Mouse (Mus musculus) CH12.LX (cell line): ENCODE data around the gene Trappc4. TPM values are rescaled to one million over a fixed set of nuclear protein-coding genes. Genes with fewer than 3 reads are reported as not detected.
"Not testable (repeated sequence)": the region's sequence is repeated elsewhere in the genome, so short reads cannot be mapped to it uniquely, and the experiment has no call there.

Source experiments
- DNase-seq: peaks from one replicate; pipeline ENCODE4 v3.0.0-alpha.2; 2013; ENCODE audit errors: extremely low read depth
- H3K27ac ChIP-seq: 2 replicates; pipeline ENCODE4 v1.5.1; 2012; ENCODE audit warnings: low read depth, mild to moderate bottlenecking, control low read depth, moderate library complexity; ENCODE audit not compliant: insufficient read depth
- H3K27me3 ChIP-seq: replicated peaks from 2 replicates; pipeline ENCODE3; 2012; ENCODE audit warnings: inconsistent platforms
- H3K36me3 ChIP-seq, 2 experiments: replicated peaks in 1 of 2; 2 replicates each; pipeline versions ENCODE3 to v1.6.1; 2012; ENCODE audit warnings: inconsistent platforms in 1 of 2, low read length in 1 of 2, mild to moderate bottlenecking in 1 of 2, mixed read lengths in 1 of 2, moderate library complexity in 1 of 2; ENCODE audit not compliant: control insufficient read depth in 1 of 2, insufficient read depth in 1 of 2
- H3K4me1 ChIP-seq, 2 experiments: 2 replicates each; pipeline ENCODE4 v1.6.1; 2012; ENCODE audit warnings: inconsistent platforms in 1 of 2, moderate library complexity in 1 of 2; ENCODE audit not compliant: insufficient read depth in 2 of 2, control insufficient read depth in 1 of 2
- H3K4me2 ChIP-seq: 2 replicates; pipeline ENCODE4 v1.6.1; 2012; ENCODE audit warnings: low read depth, mild to moderate bottlenecking, control low read depth; ENCODE audit not compliant: poor library complexity, insufficient read depth, severe bottlenecking
- H3K4me3 ChIP-seq, 3 experiments: fragments of 150-350 bp in 1 of 3; sonication (generic) in 1 of 3; replicated peaks in 1 of 3; 2 replicates each; pipeline versions ENCODE3 to v1.5.1; 2011 to 2012; ENCODE audit warnings: low read depth in 2 of 3, low read length in 2 of 3, mild to moderate bottlenecking in 2 of 3, moderate library complexity in 2 of 3, control low read depth in 1 of 3, improper control_type of control experiment in 1 of 3, inconsistent platforms in 1 of 3, mixed read lengths in 1 of 3; ENCODE audit not compliant: poor library complexity in 1 of 3
- H3K79me2 ChIP-seq: replicated peaks from 2 replicates; pipeline ENCODE4 v1.6.1; 2012; ENCODE audit warnings: mild to moderate bottlenecking, moderate library complexity; ENCODE audit not compliant: control insufficient read depth, poor library complexity, insufficient read depth, severe bottlenecking; ENCODE audit errors: extremely low read depth
- H3K9ac ChIP-seq: 2 replicates; pipeline ENCODE4 v1.6.1; 2012; ENCODE audit warnings: low read depth, mild to moderate bottlenecking, control low read depth, moderate library complexity; ENCODE audit not compliant: insufficient read depth
- H3K9me3 ChIP-seq: replicated peaks from 2 replicates; pipeline ENCODE3; 2012; ENCODE audit warnings: low read length, inconsistent platforms, mixed read lengths
- CHD1 ChIP-seq: IDR thresholded peaks from 2 replicates; pipeline ENCODE4 v1.6.1; 2012; ENCODE audit warnings: low read depth, low read length, improper control_type of control experiment, inconsistent platforms
- ELF1 ChIP-seq: IDR thresholded peaks from 2 replicates; pipeline ENCODE4 v1.6.1; 2014; ENCODE audit warnings: low read depth, mild to moderate bottlenecking, inconsistent platforms, low read length, improper control_type of control experiment
- HCFC1 ChIP-seq: IDR thresholded peaks from 2 replicates; pipeline ENCODE4 v1.6.1; 2012; ENCODE audit warnings: low read depth, mild to moderate bottlenecking, inconsistent platforms, low read length, improper control_type of control experiment
- JUN ChIP-seq: IDR thresholded peaks from 2 replicates; pipeline ENCODE4 v1.6.1; 2011; ENCODE audit warnings: low read depth, mild to moderate bottlenecking, low read length, improper control_type of control experiment, moderate library complexity; ENCODE audit not compliant: insufficient read depth
- KAT2A ChIP-seq: IDR thresholded peaks from 2 replicates; pipeline ENCODE4 v1.6.1; 2012; ENCODE audit warnings: low read length, improper control_type of control experiment, inconsistent platforms; ENCODE audit not compliant: insufficient replicate concordance
- MAX ChIP-seq: IDR thresholded peaks from 2 replicates; pipeline ENCODE4 v1.6.1; 2011; ENCODE audit warnings: low read length, improper control_type of control experiment
- MXI1 ChIP-seq: IDR thresholded peaks from 2 replicates; pipeline ENCODE4 v1.6.1; 2011; ENCODE audit warnings: mild to moderate bottlenecking, low read depth, low read length, improper control_type of control experiment
- MYC ChIP-seq: IDR thresholded peaks from 2 replicates; pipeline ENCODE4 v1.6.1; 2011; ENCODE audit warnings: low read depth, mild to moderate bottlenecking, improper control_type of control experiment, low read length
- NELFE ChIP-seq: IDR thresholded peaks from 2 replicates; pipeline ENCODE4 v1.6.1; 2011; ENCODE audit warnings: low read depth, low read length, improper control_type of control experiment
- POLR2AphosphoS2 ChIP-seq: IDR thresholded peaks from 2 replicates; pipeline ENCODE4 v1.6.1; 2011; ENCODE audit warnings: low read depth, low read length, improper control_type of control experiment
- RCOR1 ChIP-seq: conservative IDR thresholded peaks from 2 replicates; pipeline ENCODE4 v1.6.1; 2012; ENCODE audit warnings: low read depth, mild to moderate bottlenecking, inconsistent platforms, low read length, improper control_type of control experiment
- SIN3A ChIP-seq: IDR thresholded peaks from 2 replicates; pipeline ENCODE4 v1.6.1; 2012; ENCODE audit warnings: low read length, improper control_type of control experiment, inconsistent platforms
- TBP ChIP-seq: conservative IDR thresholded peaks from 2 replicates; pipeline ENCODE4 v1.6.1; 2011; ENCODE audit warnings: low read depth, low read length, improper control_type of control experiment
- UBTF ChIP-seq: IDR thresholded peaks from 2 replicates; pipeline ENCODE4 v1.6.1; 2012; ENCODE audit warnings: low read depth, mild to moderate bottlenecking, inconsistent platforms, low read length, improper control_type of control experiment, moderate library complexity
- ZMIZ1 ChIP-seq: IDR thresholded peaks from 2 replicates; pipeline ENCODE4 v1.6.1; 2012; ENCODE audit warnings: low read depth, mild to moderate bottlenecking, inconsistent platforms, low read length, improper control_type of control experiment
- dilution Hi-C: fragments of 300-500 bp; cut with MboI; formaldehyde crosslinking; loops from 2 replicates; pipeline ENCODE4 v1.14.3; 2020; ENCODE audit warnings: low sequenced_read_pairs; ENCODE audit not compliant: extremely low pct_unique_long_range_greater_than_20kb, extremely low pct_ligation_motif_present
- in situ Hi-C: fragments of 300-500 bp; cut with MboI; formaldehyde crosslinking; loops from 3 replicates; pipeline ENCODE4 v1.14.3; 2019; ENCODE audit warnings: low sequenced_read_pairs, low pct_ligation_motif_present, low pct_unique_long_range_greater_than_20kb, mixed read lengths
- polyA plus RNA-seq: library from polyadenylated mRNA; unstranded; fragments of >175 nt; gene quantifications from 2 replicates; pipeline ENCODE4 v1.2.1, GENCODE M21; 2012; ENCODE audit warnings: low read depth; ENCODE audit not compliant: insufficient read length
- total RNA-seq, 2 experiments: library from RNA; depleted of rRNA; stranded (reverse); fragments of 300-350 nt in 1 of 2; fragments of >200 nt in 1 of 2; gene quantifications; 2 replicates each; pipeline ENCODE4 v1.2.3; 2012 to 2014

Trappc4 gene
- total and polyA plus RNA-seq, 3 experiments: 69.2 to 125 (median 81.3) TPM

DNA sequence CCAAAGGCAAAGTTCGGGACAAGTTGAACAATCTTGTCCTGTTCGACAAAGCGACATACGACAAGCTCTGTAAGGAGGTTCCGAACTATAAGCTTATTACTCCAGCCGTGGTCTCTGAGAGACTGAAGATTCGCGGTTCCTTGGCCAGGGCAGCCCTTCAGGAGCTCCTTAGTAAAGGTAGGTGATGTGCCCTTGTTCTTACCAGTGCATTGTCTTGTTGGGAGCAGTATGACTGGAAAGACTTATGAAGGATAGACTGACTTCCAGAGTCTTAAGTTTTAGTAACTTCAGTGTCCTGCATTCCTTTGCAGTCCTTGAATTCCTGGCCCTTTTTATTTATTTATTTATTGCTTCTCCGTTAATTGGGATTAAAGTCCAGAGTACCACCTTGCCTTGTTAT lies 1.3 kb upstream of the Trappc4 start:
- H3K27me3 ChIP-seq, dilution Hi-C loops, in situ Hi-C loops, H3K27ac ChIP-seq, DNase-seq, H3K9me3 ChIP-seq: not testable (repeated sequence)
- H3K4me3 ChIP-seq: peak overlapping the region; percentile 91 to 95 (median 95)
- H3K4me2 ChIP-seq: peak overlapping the region; percentile 77
- peaks cover 39% of the 10 kb centered on the region for H3K79me2 ChIP-seq
- peaks cover 11 to 53% of the 10 kb centered on the region in 2 experiments for H3K4me1 ChIP-seq
- TF ChIP-seq MYC: 0 out of 2 replicates have a peak, but pooled peaks have one; percentile 30
- peak; percentile 67; the same call in 1 of the 2 replicates for TF ChIP-seq CHD1
- 0 out of 2 replicates have a peak, but pooled peaks have one; percentile 40 for TF ChIP-seq MXI1
- 0 out of 2 replicates have a peak, but pooled peaks have one; percentile 46 for TF ChIP-seq ZMIZ1
- peak; percentile 76 for TF ChIP-seq POLR2AphosphoS2
- H3K36me3 ChIP-seq: peaks cover 56 to 71% of the 10 kb centered on the region in 2 experiments
- H3K9ac ChIP-seq: peak overlapping the region; percentile 95

DNA sequence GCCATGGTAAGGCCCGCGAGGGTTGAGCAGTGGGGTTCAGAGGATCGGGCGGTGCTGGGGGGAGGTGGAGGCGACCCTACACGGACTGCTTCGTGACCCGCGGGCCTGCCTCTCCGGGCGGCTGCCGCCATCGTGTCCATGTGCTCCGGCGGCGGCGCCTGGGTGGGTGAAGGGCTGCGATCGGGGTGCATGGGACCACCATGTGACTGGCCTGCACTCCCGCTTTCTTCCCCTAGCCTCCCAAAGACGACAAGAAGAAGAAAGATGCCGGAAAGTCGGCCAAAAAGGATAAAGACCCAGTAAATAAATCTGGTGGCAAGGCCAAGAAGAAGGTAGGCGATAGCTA lies 325 bp upstream of the Trappc4 start:
- TF ChIP-seq RCOR1 (no peak), KAT2A (no peak), TBP (no peak), SIN3A (no peak), UBTF (no peak), MYC (peak; percentile 79; the same call in 1 of the 2 replicates), NELFE (peak; percentile 76; the same call in 1 of the 2 replicates), HCFC1 (no peak), MXI1 (0 out of 2 replicates have a peak, but pooled peaks have one; percentile 20), JUN (no peak), MAX (peak; percentile 70)
- dilution Hi-C loops: no loop called here
- Histone ChIP-seq H3K4me1 (peaks cover 11 to 54% of the 10 kb centered on the region in 2 experiments), H3K27ac (peak overlapping the region; percentile 72), H3K9me3 (no peaks in the 10 kb centered on the region), H3K9ac (peak overlapping the region; percentile 95), H3K4me3 (peak overlapping the region; percentile 91 to 95 (median 95)), H3K27me3 (no peaks in the 10 kb centered on the region), H3K79me2 (peaks cover 39% of the 10 kb centered on the region), H3K4me2 (no peak overlapping the region), H3K36me3 (peaks cover 55 to 71% of the 10 kb centered on the region in 2 experiments)
- in situ Hi-C loops: no loop called here
- no peak for DNase-seq

DNA sequence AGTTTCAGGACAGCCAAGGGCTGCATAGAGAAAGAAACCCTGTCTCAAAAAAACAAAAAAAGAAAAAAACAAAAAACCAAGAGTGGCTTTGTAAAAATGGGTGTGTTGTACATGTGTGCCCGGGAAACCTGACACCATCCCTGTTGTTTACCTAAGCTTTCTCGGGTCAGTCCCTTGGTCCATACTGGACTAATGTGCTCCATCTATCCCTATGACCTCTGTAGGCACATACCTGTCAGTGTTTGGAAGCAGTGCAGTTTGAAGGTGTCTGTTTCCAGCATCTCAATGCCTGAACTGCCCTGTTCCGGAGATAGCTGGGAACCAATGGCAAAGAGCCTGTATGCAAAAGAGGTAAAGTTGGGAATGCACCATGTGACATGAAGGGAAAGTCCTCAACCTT lies 2.4 kb downstream of the Trappc4 start:
- Histone ChIP-seq H3K4me1 (peaks cover 19 to 56% of the 10 kb centered on the region in 2 experiments), H3K9ac (no peak overlapping the region), H3K4me2 (no peak overlapping the region), H3K79me2 (peaks cover 35% of the 10 kb centered on the region), H3K27me3 (no peaks in the 10 kb centered on the region), H3K9me3 (no peaks in the 10 kb centered on the region), H3K27ac (no peak overlapping the region), H3K36me3 (peaks cover 57 to 71% of the 10 kb centered on the region in 2 experiments), H3K4me3 (no peak overlapping the region)
- no peak for DNase-seq
- in situ Hi-C loops (no loop called here), dilution Hi-C loops (no loop called here)
- TF ChIP-seq SIN3A (no peak), MYC (no peak), ELF1 (no peak)
